Comparison of ENCODE assay signal across 8 mouse cellular contexts in the genomic region with DNA sequence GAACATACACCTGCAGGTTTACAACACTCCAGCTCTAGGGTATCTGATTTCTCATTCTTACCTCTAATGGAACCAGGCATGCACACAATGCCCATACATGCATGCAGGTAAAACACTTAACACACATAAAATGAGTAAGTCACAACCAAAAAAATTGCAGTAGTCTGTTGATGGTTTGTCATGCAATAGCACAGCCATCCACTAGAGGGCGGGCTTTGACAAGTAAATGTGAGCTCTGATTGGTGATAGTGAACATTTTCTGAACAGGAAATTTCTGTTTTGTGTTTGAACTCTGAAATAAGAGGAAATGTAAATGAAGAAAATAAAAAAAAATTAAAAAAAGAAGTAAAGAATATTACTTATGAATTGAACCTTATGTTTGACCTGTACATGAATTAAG. TPM values are rescaled to one million over a fixed set of nuclear protein-coding genes. Genes with fewer than 3 reads are reported as not detected.
DNase-seq lines count a peak whose midpoint lies in the region; ATAC-seq lines count a peak whose summit lies in the region.

No protein-coding gene starts in this region.

- no peak overlapping the region for H3K9ac ChIP-seq in hindbrain, embryonic 11.5 days (ENCODE audit: low read depth, low read length)
- H3K9ac ChIP-seq in hindbrain, embryonic 16.5 days (ENCODE audit: low read depth, low read length) = no peak overlapping the region
- H3K9ac ChIP-seq in embryonic facial prominence, embryonic 11.5 days (replicated peaks; ENCODE audit: low read length) = no peak overlapping the region
- H3K9ac ChIP-seq in hindbrain, embryonic 14.5 days = no peak overlapping the region
- H3K9ac ChIP-seq in neural tube, embryonic 11.5 days (ENCODE audit: low read length) = no peak overlapping the region

- H3K4me2 ChIP-seq in hindbrain, embryonic 11.5 days (replicated peaks; ENCODE audit: low read depth, low read length) = no peak overlapping the region
- H3K4me2 ChIP-seq in hindbrain, embryonic 16.5 days (ENCODE audit: low read length) = no peak overlapping the region
- H3K4me2 ChIP-seq in embryonic facial prominence, embryonic 11.5 days (ENCODE audit: low read depth, low read length) = no peak overlapping the region
- H3K4me2 ChIP-seq in hindbrain, embryonic 14.5 days (replicated peaks) = no peak overlapping the region
- no peak overlapping the region for H3K4me2 ChIP-seq in neural tube, embryonic 11.5 days (ENCODE audit: low read depth)

- H3K9me3 ChIP-seq in hindbrain, embryonic 11.5 days (ENCODE audit: control insufficient read depth, low read length) = no peaks in the 10 kb centered on the region
- no peaks in the 10 kb centered on the region for H3K9me3 ChIP-seq in hindbrain, embryonic 16.5 days (ENCODE audit: control insufficient read depth, low read length)
- no peaks in the 10 kb centered on the region for H3K9me3 ChIP-seq in embryonic facial prominence, embryonic 11.5 days (replicated peaks; ENCODE audit: control insufficient read depth, low read length)
- no peaks in the 10 kb centered on the region for H3K9me3 ChIP-seq in hindbrain, embryonic 14.5 days (ENCODE audit: control insufficient read depth, low read length)
- H3K9me3 ChIP-seq in neural tube, embryonic 11.5 days (ENCODE audit: control insufficient read depth, low read length) = no peaks in the 10 kb centered on the region

- no peaks in the 10 kb centered on the region for H3K36me3 ChIP-seq in hindbrain, embryonic 11.5 days (ENCODE audit: control insufficient read depth, insufficient read depth, low read length)
- no peaks in the 10 kb centered on the region for H3K36me3 ChIP-seq in hindbrain, embryonic 16.5 days (ENCODE audit: control insufficient read depth, insufficient read depth, low read length)
- no peaks in the 10 kb centered on the region for H3K36me3 ChIP-seq in embryonic facial prominence, embryonic 11.5 days (replicated peaks; ENCODE audit: control insufficient read depth, insufficient read depth, low read depth, low read length)
- no peaks in the 10 kb centered on the region for H3K36me3 ChIP-seq in hindbrain, embryonic 14.5 days (replicated peaks; ENCODE audit: control insufficient read depth, insufficient read depth)
- no peaks in the 10 kb centered on the region for H3K36me3 ChIP-seq in neural tube, embryonic 11.5 days (ENCODE audit: control insufficient read depth, insufficient read depth, low read length)

- H3K4me3 ChIP-seq in hindbrain, embryonic 11.5 days (ENCODE audit: low read depth, low read length) = no peak overlapping the region
- no peak overlapping the region for H3K4me3 ChIP-seq in hindbrain, embryonic 16.5 days (ENCODE audit: low read length)
- H3K4me3 ChIP-seq in embryonic facial prominence, embryonic 11.5 days (ENCODE audit: low read depth, low read length) = no peak overlapping the region
- no peak overlapping the region for H3K4me3 ChIP-seq in hindbrain, embryonic 14.5 days (replicated peaks; ENCODE audit: low read length)
- no peak overlapping the region for H3K4me3 ChIP-seq in neural tube, embryonic 11.5 days (ENCODE audit: low read depth, low read length)

- no peak overlapping the region for H3K27ac ChIP-seq in hindbrain, embryonic 11.5 days (ENCODE audit: low read depth, low read length)
- H3K27ac ChIP-seq in hindbrain, embryonic 16.5 days (ENCODE audit: low read depth, low read length) = no peak overlapping the region
- H3K27ac ChIP-seq in embryonic facial prominence, embryonic 11.5 days (replicated peaks; ENCODE audit: low read depth, low read length) = no peak overlapping the region
- H3K27ac ChIP-seq in hindbrain, embryonic 14.5 days = no peak overlapping the region
- no peak overlapping the region for H3K27ac ChIP-seq in neural tube, embryonic 11.5 days (ENCODE audit: low read depth, low read length)

- intact Hi-C loops in left cerebral cortex, postnatal 25 days (cut with DNase I) = loop anchor here (1.0 to 10.0 kb wide), 3 partner anchors 1243 to 1563 kb away; no protein-coding TSS in a partner anchor

- H3K27me3 ChIP-seq in hindbrain, embryonic 11.5 days (ENCODE audit: control insufficient read depth, insufficient read depth, low read length) = no peaks in the 10 kb centered on the region
- no peaks in the 10 kb centered on the region for H3K27me3 ChIP-seq in hindbrain, embryonic 16.5 days (replicated peaks; ENCODE audit: control insufficient read depth, insufficient read depth, low read length)
- no peaks in the 10 kb centered on the region for H3K27me3 ChIP-seq in embryonic facial prominence, embryonic 11.5 days (ENCODE audit: control insufficient read depth, insufficient read depth, low read length)
- H3K27me3 ChIP-seq in hindbrain, embryonic 14.5 days (ENCODE audit: control insufficient read depth, insufficient read depth, low read length) = no peaks in the 10 kb centered on the region
- H3K27me3 ChIP-seq in neural tube, embryonic 11.5 days (ENCODE audit: control insufficient read depth, insufficient read depth, low read length) = no peaks in the 10 kb centered on the region

- 0% methylated on average over 1 of the region's 1 CpGs for WGBS in hindbrain, embryonic 11.5 days
- 0% methylated on average over 1 of the region's 1 CpGs for WGBS in hindbrain, embryonic 16.5 days
- WGBS in embryonic facial prominence, embryonic 11.5 days = 0% methylated on average over 1 of the region's 1 CpGs
- WGBS in hindbrain, embryonic 14.5 days = 0% methylated on average over 1 of the region's 1 CpGs
- WGBS in neural tube, embryonic 11.5 days = 0% methylated on average over 1 of the region's 1 CpGs

- no peak for ATAC-seq in hindbrain, embryonic 11.5 days (ENCODE audit: low FRiP score)
- ATAC-seq in hindbrain, embryonic 16.5 days = no peak
- no peak for ATAC-seq in embryonic facial prominence, embryonic 11.5 days (replicated peaks; ENCODE audit: insufficient number of reproducible peaks, low FRiP score, low TSS enrichment, low read depth)
- no peak for ATAC-seq in hindbrain, embryonic 14.5 days (ENCODE audit: low FRiP score)
- ATAC-seq in neural tube, embryonic 11.5 days (ENCODE audit: insufficient read depth, low FRiP score, low TSS enrichment) = no peak

- no peaks in the 10 kb centered on the region for H3K4me1 ChIP-seq in hindbrain, embryonic 11.5 days (replicated peaks; ENCODE audit: control insufficient read depth, insufficient read depth, low read length)
- no peaks in the 10 kb centered on the region for H3K4me1 ChIP-seq in hindbrain, embryonic 16.5 days (ENCODE audit: control insufficient read depth, insufficient read depth, low read depth, low read length)
- no peaks in the 10 kb centered on the region for H3K4me1 ChIP-seq in embryonic facial prominence, embryonic 11.5 days (ENCODE audit: control insufficient read depth, insufficient read depth, low read length)
- H3K4me1 ChIP-seq in hindbrain, embryonic 14.5 days (replicated peaks; ENCODE audit: control insufficient read depth, insufficient read depth, low read length) = no peaks in the 10 kb centered on the region
- H3K4me1 ChIP-seq in neural tube, embryonic 11.5 days (ENCODE audit: control insufficient read depth, insufficient read depth, low read length) = no peaks in the 10 kb centered on the region

- peak; percentile 78 for DNase-seq in hindbrain, embryonic 11.5 days (ENCODE audit: low spot score)
- peak; percentile 58 to 67 for DNase-seq in adrenal gland, postnatal 36 days
- peak; percentile 80 for DNase-seq in embryonic facial prominence, embryonic 11.5 days (ENCODE audit: low spot score)
- DNase-seq in hindbrain, embryonic 14.5 days (ENCODE audit: low spot score) = peak; percentile 85
- peak; percentile 76 to 80 for DNase-seq in left cerebral cortex, postnatal 25 days (ENCODE audit: low spot score in 2 of 2)
- peak; percentile 67 for DNase-seq in neural tube, embryonic 11.5 days (ENCODE audit: low spot score)
- DNase-seq in thymus, adult 18-20 months = peak; percentile 7 to 18

RNA-seq across cellular contexts. Expression of gene Cyp2c55, which starts 24.9 kb away (rescaled TPM):
- not detected in 2 replicates for polyA plus RNA-seq in hindbrain, embryonic 11.5 days (2014; fragmentation: Nextera tagmentation; extraction: Ambion mirVana)
- polyA plus RNA-seq in hindbrain, embryonic 16.5 days (2015; fragmentation: Nextera tagmentation; extraction: Ambion mirVana) = 0.07 and 0.08 TPM in 2 replicates
- under 1 TPM in 1 of 2 experiments, not detected in 1; 0.20 TPM for total RNA-seq in adrenal gland, postnatal 36 days (2021)
- not detected in 2 replicates for polyA plus RNA-seq in embryonic facial prominence, embryonic 11.5 days (2014; fragmentation: Nextera tagmentation; extraction: Ambion mirVana)
- not detected in 2 replicates for polyA plus RNA-seq in hindbrain, embryonic 14.5 days (2014; fragmentation: Nextera tagmentation; extraction: Ambion mirVana)
- total RNA-seq in left cerebral cortex, postnatal 25 days (2021) = under 1 TPM; 0.23 to 0.48 TPM
- not detected in 2 replicates for polyA plus RNA-seq in neural tube, embryonic 11.5 days (2014; fragmentation: Nextera tagmentation; extraction: Ambion mirVana)

RNA-seq across cellular contexts. Expression of gene Hells, which starts 51.3 kb away (rescaled TPM):
- polyA plus RNA-seq in hindbrain, embryonic 11.5 days (2014; fragmentation: Nextera tagmentation; extraction: Ambion mirVana) = 59.9 and 62.5 TPM in 2 replicates
- polyA plus RNA-seq in hindbrain, embryonic 16.5 days (2015; fragmentation: Nextera tagmentation; extraction: Ambion mirVana) = 6.9 and 9.8 TPM in 2 replicates
- total RNA-seq in adrenal gland, postnatal 36 days (2021) = 1 to 10 TPM; 5.1 to 6.9 TPM
- polyA plus RNA-seq in embryonic facial prominence, embryonic 11.5 days (2014; fragmentation: Nextera tagmentation; extraction: Ambion mirVana) = 78.2 and 97.2 TPM in 2 replicates
- polyA plus RNA-seq in hindbrain, embryonic 14.5 days (2014; fragmentation: Nextera tagmentation; extraction: Ambion mirVana) = 9.1 and 10.9 TPM in 2 replicates
- total RNA-seq in left cerebral cortex, postnatal 25 days (2021) = 1 to 10 TPM; 4.1 to 4.8 TPM
- polyA plus RNA-seq in neural tube, embryonic 11.5 days (2014; fragmentation: Nextera tagmentation; extraction: Ambion mirVana) = 72.7 and 74.7 TPM in 2 replicates

Comparison
In these comparisons a context has a peak if more than half of its experiments do, and no peak if none do; other contexts are left out.
1. DNase-seq: peak in every context shown above with its lines; median percentile 85 in hindbrain, embryonic 14.5 days; 80 in embryonic facial prominence, embryonic 11.5 days; 78 in hindbrain, embryonic 11.5 days; 78 in left cerebral cortex, postnatal 25 days; 67 in neural tube, embryonic 11.5 days; 62 in adrenal gland, postnatal 36 days; 12 in thymus, adult 18-20 months.